Mouse (Mus musculus): ENCODE results near the gene Cct3.
A peak's percentile ranks its signal among the peaks of the same experiment; 100 is the strongest.
"Not testable (repeated sequence)": the region's sequence is repeated elsewhere in the genome, so short reads cannot be mapped to it uniquely, and the experiment has no call there.

Gene Cct3

GRCm38 (mm10) chr3:88296561-88297318 lies at the start of gene Cct3, which contains the start of gene Tsacc:
Gene Cct3, plus strand, starts transcription at chr3:88297116.
Gene Tsacc, minus strand, starts transcription at chr3:88296999.
- DNase-seq (ENCODE audit: inconsistent age in 2 of 2, low spot score in 1 of 2), result peak; percentile 98 to 99

GRCm38 (mm10) chr3:88247666-88248065 lies 49.2 kb upstream of the Cct3 start:
- DNase-seq (ENCODE audit: inconsistent age in 2 of 2, low spot score in 1 of 2), result no peak

- no peak for DNase-seq (ENCODE audit: inconsistent age in 2 of 2, low spot score in 1 of 2)
Observed at GRCm38 (mm10) chr3:88248406-88248805, 48.5 kb upstream of the Cct3 start.

GRCm38 (mm10) chr3:88252739-88253138 lies 44.2 kb upstream of the Cct3 start:
- peak; percentile 32 to 52 for DNase-seq (ENCODE audit: inconsistent age in 2 of 2, low spot score in 1 of 2)

GRCm38 (mm10) chr3:88254268-88254926 lies 42.5 kb upstream of the Cct3 start, which contains the start of gene Rhbg:
Gene Rhbg, minus strand, starts transcription at chr3:88254709.
- DNase-seq (ENCODE audit: inconsistent age in 2 of 2, low spot score in 1 of 2), result peak; percentile 81 to 88

GRCm38 (mm10) chr3:88255950-88256349 lies 41.0 kb upstream of the Cct3 start:
- DNase-seq (ENCODE audit: inconsistent age in 2 of 2, low spot score in 1 of 2), result no peak

GRCm38 (mm10) chr3:88256382-88256781 lies 40.5 kb upstream of the Cct3 start:
- no peak for DNase-seq (ENCODE audit: inconsistent age in 2 of 2, low spot score in 1 of 2)

GRCm38 (mm10) chr3:88262346-88262745 lies 34.6 kb upstream of the Cct3 start:
- DNase-seq (ENCODE audit: inconsistent age in 2 of 2, low spot score in 1 of 2), result no peak

GRCm38 (mm10) chr3:88268014-88268413 lies 28.9 kb upstream of the Cct3 start:
- not testable (repeated sequence) for DNase-seq (ENCODE audit: inconsistent age in 2 of 2, low spot score in 1 of 2)

- no peak for DNase-seq (ENCODE audit: inconsistent age in 2 of 2, low spot score in 1 of 2)
Observed at GRCm38 (mm10) chr3:88268991-88269390, 27.9 kb upstream of the Cct3 start.

- not testable (repeated sequence) for DNase-seq (ENCODE audit: inconsistent age in 2 of 2, low spot score in 1 of 2)
Observed at GRCm38 (mm10) chr3:88271298-88271697, 25.6 kb upstream of the Cct3 start.

GRCm38 (mm10) chr3:88271859-88272258 lies 25.1 kb upstream of the Cct3 start:
- DNase-seq (ENCODE audit: inconsistent age in 2 of 2, low spot score in 1 of 2), result no peak

- no peak for DNase-seq (ENCODE audit: inconsistent age in 2 of 2, low spot score in 1 of 2)
Observed at GRCm38 (mm10) chr3:88274002-88274401, 22.9 kb upstream of the Cct3 start.

GRCm38 (mm10) chr3:88276121-88276520 lies 20.8 kb upstream of the Cct3 start:
- DNase-seq (ENCODE audit: inconsistent age in 2 of 2, low spot score in 1 of 2), result no peak

- peak; percentile 37 to 81 for DNase-seq (ENCODE audit: inconsistent age in 2 of 2, low spot score in 1 of 2)
Observed at GRCm38 (mm10) chr3:88276529-88277143, 20.3 kb upstream of the Cct3 start.

GRCm38 (mm10) chr3:88280035-88280434 lies 16.9 kb upstream of the Cct3 start:
- no peak for DNase-seq (ENCODE audit: inconsistent age in 2 of 2, low spot score in 1 of 2)

- DNase-seq (ENCODE audit: inconsistent age in 2 of 2, low spot score in 1 of 2), result not testable (repeated sequence)
Observed at GRCm38 (mm10) chr3:88281141-88281916, 15.6 kb upstream of the Cct3 start.

- DNase-seq (ENCODE audit: inconsistent age in 2 of 2, low spot score in 1 of 2), result not testable (repeated sequence)
Observed at GRCm38 (mm10) chr3:88284815-88285564, 11.9 kb upstream of the Cct3 start.

GRCm38 (mm10) chr3:88285565-88285895 lies 11.4 kb upstream of the Cct3 start:
- not testable (repeated sequence) for DNase-seq (ENCODE audit: inconsistent age in 2 of 2, low spot score in 1 of 2)

- DNase-seq (ENCODE audit: inconsistent age in 2 of 2, low spot score in 1 of 2), result no peak
Observed at GRCm38 (mm10) chr3:88287110-88287509, 9.8 kb upstream of the Cct3 start, which contains the start of gene Gm38392. Gene Gm38392, minus strand, starts transcription at chr3:88287210.

Measured in adrenal gland, adult (tissue).